Mouse (Mus musculus) urinary bladder, postnatal 4 days (tissue): Measurements from ENCODE around the gene Ahr.

ENCODE experiments used
- DNase-seq, 2 experiments: peaks; one replicate each; pipeline ENCODE4 v3.0.0; 2021 to 2022; ENCODE audit warnings: low spot score in 2 of 2

Ahr gene

DNA sequence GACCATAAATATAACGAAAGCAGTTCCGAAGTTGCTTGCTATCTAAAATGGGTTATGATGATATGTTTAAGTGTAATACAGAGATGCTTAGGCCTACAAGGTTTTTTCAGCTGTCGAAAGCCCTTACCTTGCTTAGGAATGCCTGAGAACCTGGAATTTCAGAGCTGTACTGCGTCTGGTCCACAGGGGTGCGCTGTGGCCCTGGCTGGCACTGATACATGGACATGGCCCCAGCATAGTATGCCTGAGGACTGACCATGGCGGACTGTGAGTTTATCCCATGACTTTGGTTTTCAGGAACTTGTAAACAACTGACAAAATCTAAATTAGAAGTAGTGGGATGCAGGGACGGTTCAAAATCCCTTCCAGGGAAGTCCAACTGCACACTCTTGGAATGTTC is 31.3 kb downstream of the Ahr start:
- no peak for DNase-seq

DNA sequence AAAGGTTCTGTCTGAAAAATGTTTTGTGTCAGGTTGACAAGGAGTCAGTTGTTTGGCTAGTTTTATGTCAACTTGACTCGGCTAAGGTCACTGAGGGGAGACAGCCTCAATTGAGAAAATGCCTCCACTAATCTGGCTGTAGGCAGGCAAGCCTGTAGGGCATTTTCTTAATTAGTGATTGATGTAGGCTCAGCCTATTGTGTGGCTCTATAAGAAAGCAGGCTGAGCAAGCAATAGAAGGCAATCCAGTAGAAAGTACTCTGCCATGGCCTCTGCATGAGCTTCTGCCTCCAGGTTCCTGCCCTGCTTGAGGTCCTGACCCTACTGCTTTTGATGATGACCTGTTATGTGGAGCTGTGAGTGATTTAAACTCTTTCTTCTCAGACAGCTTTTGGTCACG is 33.4 kb downstream of the Ahr start:
- DNase-seq, result no peak

DNA sequence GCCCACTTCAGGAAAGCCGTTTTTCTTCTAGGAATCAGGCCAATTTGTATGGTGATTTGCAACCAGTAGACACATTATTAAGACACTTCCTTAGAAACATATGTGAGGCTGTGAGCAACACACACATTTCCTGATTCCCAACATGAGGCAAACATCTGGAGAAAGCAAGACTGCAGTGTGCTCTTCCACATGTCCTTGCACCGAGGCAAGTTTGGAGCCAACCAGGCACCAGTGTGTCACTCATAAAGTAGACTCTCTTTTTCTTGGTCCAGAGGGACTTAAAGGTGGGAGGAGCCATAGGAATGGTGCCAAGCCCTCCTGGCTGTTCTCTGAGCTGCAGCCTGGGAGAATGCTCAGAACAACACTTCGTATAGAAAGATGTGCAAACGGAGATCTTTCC is 39.6 kb downstream of the Ahr start:
- DNase-seq, result peak in 1 of 2 experiments; percentile 44

DNA sequence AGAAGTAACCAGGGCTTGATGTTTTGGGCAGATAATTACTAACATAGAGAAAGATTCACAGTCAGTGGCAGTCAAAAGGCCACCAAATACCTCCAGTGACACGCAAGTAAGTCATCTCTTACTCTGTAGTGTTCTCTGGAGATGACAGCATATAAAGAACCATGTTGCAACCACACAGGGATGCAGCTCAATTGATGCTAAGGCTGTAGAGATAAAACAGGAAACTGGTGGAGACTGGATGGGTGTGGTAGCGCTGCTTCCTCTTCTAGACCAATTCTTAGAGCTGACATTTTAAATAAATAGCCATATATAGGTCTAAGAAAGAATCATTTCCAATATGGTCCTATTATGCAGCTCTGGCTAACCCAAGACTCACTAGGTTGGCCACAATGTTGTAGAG is 54.1 kb downstream of the Ahr start:
- DNase-seq, result no peak

DNA sequence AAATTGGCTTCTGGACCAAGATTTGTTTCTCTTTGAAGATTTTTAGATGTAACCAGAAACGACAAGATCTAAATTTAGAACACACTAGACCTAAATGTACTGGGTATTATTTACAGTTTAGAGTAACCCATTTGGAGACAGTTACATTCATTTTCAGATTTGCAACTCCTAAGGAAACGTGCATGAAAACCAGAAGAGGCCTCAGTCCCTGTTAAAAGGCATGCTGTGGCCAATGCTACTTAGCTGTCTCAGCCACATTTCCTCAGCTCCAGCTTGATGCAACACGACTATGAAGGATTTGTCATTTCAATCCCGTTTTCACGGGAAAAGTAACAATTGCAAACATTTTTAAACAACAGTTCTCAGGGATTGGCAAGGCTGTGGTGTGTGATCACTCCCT is 55.9 kb downstream of the Ahr start:
- no peak for DNase-seq

DNA sequence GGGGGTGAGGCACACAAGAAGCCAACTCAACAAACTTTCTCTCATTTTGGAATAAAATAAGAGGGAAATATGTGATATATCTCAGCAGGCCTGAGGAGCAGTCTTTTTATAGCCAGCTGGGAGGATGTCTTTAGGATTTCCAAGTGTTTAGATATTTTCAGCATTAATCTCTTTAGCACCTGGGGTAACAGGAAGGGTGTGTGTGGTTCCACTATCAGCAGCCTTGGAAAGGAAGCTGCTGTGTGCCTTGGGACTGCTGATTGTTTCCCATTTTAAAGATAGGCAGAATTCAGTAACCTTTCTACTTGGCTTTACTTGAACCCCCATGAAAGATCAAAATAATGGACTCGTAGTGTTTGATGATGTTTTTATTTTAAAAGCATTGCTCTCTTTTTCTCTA is 71.4 kb downstream of the Ahr start:
- no peak for DNase-seq

DNA sequence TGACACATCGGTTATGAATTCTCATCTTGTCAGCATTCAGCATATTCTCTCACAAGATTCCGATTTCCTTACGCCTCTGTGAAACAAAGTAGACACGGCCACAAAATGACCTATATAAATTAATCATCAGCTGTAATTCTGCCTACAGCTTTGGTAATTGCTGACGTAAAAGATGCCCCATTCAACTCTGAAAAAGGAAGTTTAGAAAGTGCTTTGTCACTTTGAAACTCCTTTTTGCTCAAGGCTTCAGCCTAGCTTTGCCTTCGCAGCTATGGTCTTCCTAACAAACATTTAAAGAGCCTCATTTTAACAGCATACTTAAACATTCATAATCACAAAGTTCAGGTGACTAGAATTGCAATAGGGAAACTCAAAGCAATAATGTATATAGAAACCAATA is 72.2 kb downstream of the Ahr start:
- DNase-seq, result no peak

DNA sequence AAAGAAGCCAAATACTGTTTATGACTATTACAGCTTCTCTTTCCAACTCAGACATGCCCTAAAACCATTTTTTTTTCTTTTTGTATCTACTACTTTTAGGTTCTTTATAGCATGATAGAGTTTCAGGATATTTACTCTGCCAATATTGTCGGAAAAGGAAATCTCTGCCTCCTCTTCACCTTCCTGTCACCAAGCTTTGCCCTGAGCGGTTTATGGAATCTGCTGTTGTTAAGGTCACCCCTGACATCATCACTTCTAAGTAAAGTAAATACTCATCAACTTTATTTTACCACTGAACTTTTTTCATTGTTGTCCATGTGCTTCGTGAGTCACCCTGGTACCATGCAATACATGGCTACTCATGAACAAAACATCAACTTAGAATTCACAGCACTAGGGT is 75.2 kb downstream of the Ahr start:
- no peak for DNase-seq
